Mouse (Mus musculus): ENCODE results near the gene Fhl3.

DNA sequence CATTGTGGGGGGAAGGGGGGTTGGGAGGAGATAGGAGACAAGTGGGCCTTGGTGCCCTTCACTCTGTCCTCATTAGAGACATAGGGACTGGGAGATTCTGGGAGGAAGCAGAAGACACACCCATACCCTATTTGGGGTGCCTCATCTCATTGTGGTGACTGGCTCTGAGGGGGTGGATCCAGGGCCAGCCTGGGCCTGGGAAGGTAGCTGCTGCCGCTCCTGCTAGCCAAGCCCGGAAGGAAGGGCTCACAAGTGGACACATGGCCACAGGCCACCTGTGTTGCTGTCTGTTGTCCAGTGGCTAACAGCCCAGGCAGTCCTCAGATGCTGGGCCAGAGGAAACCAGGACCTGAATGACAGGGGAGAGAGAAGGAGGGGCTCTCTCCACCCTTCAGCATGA is 2.9 kb downstream of the Fhl3 start:
- no peak for TF ChIP-seq CTCF (IDR thresholded peaks at IDR 0.05; ENCODE audit: borderline replicate concordance, extremely low read depth, insufficient read depth, insufficient read length)
- no peak for TF ChIP-seq POLR2A (IDR thresholded peaks at IDR 0.05; ENCODE audit: borderline replicate concordance, extremely low read depth, insufficient read depth, insufficient read length, poor library complexity, severe bottlenecking)

Measured in brain, embryonic 14.5 days (tissue).